Mouse (Mus musculus) layer of hippocampus, postnatal 14 days (tissue): ENCODE data around the gene Hist1h2bn. TPM values are rescaled to one million over a fixed set of nuclear protein-coding genes. Genes with fewer than 3 reads are reported as not detected.
"Not testable (repeated sequence)": the region's sequence is repeated elsewhere in the genome, so short reads cannot be mapped to it uniquely, and the experiment has no call there.

ENCODE experiments used
- DNase-seq, 2 experiments: peaks; one replicate each; pipeline ENCODE4 v3.0.0; 2021 to 2022; ENCODE audit warnings: low spot score in 2 of 2, mixed read lengths in 1 of 2
- microRNA-seq, 2 experiments: library from miRNA; unstranded; fragments of <30 nt; microRNA quantifications; one replicate each; pipeline ENCODE4 v1.2.0; 2021
- total RNA-seq, 2 experiments: library from RNA; stranded (reverse); gene quantifications; 2 replicates each; pipeline ENCODE4 v1.2.3; 2021

Hist1h2bn gene
- total RNA-seq, 2 experiments from 2014 or later = 18.8 to 20.0 TPM

DNA sequence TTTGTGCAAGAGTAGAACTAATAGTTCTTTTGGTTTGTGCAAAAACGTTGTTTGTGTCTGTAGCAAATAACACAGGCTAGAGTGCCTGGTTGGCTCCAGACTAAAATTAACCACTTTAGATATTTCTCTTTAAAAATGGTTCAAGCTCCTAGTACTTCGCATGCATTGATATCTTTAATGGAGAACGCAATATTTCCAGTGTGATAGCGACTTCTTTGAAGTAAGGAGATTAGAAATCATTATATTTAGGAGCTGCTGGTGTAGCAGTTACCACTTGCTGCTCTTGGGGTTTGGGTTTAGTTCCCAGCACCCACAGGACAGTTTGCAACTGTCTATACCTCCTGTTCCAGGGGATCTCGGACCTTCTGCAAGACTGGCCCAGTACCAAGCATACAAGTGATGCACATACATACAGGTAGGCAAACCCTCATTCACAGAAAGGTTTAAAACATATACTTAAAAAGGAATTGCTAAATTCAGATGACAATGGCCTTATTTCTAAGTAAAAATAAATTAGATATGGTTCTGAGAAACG is 27.2 kb downstream of the Hist1h2bn start:
- no peak for DNase-seq

DNA sequence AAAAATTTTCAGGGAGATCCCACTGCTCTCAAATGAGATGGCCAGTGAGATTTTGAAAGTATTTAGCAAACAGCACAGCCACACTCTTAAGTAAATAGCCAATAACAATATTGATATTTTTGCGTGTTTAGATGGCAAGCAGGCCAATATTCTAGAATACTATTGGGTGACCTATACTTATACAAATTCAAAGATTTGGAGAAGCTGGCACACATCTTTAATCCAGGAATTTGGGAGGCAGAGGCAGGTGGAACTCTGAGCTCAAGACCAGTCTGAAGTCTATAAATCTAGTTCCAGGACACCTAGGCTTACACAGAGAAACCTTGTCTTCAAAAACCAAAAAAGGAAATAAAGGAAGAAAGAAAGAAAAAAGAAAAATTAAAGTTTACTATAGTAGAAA is 27.7 kb downstream of the Hist1h2bn start:
- DNase-seq = no peak

DNA sequence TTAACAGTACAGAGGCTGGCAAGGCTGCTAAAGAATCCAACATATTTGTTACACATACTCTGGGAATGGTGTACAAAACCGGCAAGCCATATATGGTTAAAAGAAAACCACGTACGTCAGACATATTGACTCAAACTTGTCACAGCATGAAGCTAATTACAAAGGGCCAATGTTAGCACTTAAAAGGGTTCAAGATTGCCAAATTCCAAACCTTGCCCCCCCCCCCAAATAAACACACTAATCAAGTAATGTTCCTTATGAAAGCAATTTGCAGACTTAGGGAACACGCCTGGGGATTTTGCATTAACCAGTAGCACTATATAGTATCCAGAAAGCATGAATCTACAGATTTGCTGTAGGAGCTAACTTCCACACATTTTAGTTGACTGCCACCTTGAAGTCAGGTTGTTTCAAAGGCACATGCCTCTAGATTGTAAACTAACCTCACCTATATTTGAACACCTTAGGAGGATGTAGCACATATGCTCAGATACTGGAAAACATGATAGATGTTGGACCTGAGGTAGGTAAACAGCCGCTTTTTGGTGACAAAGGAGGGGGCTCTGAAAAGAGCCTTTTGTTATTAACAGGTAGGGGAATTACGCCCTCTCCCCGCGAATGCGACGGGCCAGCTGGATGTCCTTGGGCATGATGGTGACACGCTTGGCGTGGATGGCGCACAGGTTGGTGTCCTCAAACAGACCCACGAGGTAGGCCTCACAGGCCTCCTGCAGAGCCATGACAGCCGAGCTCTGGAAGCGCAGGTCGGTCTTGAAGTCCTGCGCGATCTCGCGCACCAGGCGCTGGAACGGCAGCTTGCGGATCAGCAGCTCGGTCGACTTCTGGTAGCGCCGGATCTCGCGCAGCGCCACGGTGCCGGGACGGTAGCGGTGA is 28.7 kb downstream of the Hist1h2bn start:
- DNase-seq = peak in 1 of 2 experiments; percentile 34

DNA sequence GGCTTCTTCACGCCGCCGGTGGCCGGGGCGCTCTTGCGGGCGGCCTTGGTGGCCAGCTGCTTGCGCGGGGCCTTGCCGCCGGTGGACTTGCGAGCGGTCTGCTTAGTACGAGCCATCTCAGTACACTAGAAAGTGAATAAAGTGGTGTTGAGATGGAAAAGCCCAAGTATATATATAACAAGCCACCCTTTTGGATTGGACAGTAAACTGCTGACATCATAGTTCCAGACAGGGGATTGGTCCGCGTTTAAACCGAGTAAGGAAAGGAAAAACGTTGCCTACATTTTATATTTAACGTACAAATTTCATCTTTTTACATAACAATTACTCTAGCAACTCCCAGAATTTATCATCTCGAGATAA is 29.3 kb downstream of the Hist1h2bn start, which contains the start of gene Hist1h3i:
Gene Hist1h3i, minus strand, starts transcription at position 116 of the 363 bp plus-strand sequence.
- DNase-seq = peak; percentile 62 to 91

DNA sequence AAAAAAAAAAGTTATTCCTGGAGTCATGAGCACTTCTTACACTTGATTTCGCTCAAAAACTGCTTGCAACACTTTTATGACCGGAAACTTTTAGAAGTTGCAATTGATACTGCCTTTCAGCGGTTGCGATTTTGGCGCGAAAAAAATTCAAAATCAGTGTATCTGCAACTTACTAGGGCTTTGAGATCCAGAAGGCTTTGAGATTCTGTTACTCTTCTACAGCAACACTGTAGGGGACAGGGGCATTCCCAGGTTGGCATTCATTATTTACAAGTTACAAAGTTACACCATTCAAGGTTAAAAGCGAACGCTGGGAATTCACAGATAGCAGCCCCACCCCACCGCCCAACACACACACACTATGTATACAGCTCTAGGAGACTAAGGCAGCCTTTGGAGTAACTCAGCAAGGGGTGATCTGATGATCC is 29.8 kb downstream of the Hist1h2bn start:
- DNase-seq = peak in 1 of 2 experiments; percentile 28

DNA sequence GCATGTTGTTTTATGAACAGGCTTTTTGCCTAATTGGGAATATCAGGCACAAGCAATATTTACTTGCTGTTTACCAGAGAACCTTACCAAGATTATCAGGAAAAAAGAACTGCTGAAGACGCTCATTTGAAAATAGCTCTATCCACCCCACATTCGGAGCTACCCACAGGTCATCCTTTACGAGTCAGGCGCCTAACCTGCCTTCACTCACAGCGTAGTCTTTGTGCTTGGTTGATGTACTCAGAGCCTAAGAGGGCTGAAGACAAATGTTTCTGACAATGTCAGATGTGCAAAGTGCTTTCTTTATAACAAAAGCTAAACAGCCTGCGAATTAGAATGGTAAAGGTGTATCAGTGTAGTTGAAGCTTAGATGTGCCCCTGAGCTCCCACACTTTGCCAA is 30.4 kb downstream of the Hist1h2bn start:
- no peak for DNase-seq

DNA sequence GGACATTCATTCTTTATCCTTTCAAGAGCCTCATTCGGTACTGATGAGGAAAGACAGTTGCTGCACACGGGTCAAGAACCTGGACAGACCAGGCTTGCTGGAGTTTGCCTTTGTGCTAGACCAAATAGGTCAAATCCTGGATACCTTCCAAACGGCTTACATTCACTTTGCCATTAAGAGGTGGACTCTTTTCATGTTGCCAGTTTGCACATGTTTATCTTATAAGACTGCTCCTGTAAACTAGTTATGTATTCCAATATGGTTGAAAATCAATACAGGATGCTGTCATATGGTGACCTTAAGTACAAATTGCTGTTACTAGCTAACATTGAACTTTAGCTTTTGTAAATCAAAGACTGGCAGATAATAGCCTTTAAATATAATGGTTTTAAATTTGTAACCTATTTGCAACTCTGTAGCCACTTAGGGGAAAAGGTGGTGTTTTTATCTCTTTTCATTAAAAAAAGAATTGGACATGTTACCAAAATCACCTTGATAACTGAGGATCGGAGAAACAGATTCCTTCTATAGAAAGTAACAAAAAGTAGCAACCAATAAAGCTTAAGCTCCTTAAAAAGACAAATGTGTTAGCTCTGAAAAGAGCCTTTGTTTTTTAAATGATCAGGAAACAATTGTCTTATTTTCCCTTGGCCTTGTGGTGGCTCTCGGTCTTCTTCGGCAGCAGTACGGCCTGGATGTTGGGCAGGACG is 32.4 kb downstream of the Hist1h2bn start:
- no peak for DNase-seq

DNA sequence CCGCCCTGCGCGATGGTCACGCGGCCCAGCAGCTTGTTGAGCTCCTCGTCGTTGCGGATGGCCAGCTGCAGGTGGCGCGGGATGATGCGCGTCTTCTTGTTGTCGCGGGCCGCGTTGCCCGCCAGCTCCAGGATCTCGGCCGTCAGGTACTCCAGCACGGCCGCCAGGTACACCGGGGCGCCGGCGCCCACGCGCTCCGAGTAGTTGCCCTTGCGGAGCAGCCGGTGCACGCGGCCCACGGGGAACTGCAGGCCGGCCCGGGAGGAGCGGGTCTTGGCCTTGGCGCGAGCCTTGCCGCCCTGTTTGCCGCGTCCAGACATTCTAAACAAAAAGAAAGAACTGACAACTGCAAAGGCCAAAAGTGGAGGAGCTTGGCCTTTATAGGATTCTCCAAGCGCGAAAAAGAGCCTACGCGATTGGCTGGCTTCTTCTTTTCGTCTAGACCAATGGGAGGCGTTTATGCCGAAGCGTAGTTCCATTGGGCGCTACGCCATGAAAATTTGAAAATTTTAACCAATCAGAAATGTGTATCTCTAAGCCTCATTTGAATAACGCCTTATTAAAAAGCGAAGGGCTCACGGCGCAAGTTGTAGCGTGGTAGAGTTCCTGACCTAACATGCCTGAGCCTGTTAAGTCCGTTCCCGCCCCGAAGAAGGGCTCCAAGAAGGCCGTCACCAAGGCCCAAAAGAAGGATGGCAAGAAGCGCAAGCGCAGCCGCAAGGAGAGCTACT is 33.1 kb downstream of the Hist1h2bn start, which contains the start of the genes Hist1h2an and Hist1h2bp:
Gene Hist1h2an, minus strand, starts transcription at position 320 of the 731 bp plus-strand sequence.
Gene Hist1h2bp, plus strand, starts transcription at position 563 of the 731 bp plus-strand sequence.
- peak; percentile 86 to 99 for DNase-seq

DNA sequence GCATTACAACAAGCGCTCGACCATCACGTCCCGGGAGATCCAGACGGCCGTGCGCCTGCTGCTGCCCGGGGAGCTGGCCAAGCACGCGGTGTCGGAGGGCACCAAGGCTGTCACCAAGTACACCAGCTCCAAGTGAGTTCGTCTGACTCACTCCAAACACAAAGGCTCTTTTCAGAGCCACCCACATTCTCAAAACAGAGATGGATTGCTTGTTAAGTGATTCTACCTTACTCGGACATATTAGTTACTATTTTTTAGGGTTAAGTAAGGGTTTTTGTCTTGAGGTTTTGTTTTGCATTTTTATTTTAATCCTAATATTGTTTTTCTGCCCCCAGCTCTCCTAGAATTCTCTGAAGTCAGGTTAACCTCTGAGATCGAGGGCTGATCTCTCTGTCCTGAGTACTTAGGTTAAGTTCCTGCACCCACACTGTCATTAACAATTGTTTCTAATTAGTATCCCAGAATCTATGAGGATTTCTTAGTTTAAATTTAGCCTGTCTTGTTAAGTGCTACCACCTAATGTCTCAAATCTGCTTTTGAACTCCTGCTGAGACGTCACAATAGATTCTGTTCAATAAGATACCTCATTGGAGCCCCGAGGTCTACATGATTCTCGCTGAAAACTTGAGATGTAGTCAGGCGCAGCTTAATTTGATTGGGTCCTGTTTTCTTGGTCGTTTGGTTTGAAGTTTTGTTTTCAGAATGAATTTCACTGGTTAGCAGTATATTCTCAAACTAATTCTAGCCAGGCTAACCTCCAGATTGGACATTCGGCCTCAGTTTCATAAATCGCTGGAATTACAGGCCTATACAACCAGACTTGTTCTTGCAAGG is 34.1 kb downstream of the Hist1h2bn start:
- DNase-seq = no peak

DNA sequence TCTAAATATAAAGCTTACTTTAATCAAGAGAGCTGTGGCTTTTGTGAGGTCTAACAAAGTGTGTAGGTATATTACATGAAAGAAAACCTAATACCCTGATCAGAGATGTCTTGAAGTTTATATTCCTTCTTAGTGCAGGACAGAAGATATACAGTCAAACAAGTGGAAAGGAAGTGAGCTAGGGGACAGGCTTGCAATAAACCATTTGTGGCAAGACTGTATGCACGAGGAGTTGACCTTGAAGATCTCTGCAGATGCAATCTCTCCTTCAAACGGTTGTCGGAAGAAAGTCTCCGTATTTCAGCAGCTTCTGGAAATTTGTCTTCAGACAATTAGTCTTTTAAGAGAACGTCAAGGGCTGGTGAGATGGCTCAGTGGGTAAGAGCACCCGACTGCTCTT is 36.0 kb downstream of the Hist1h2bn start:
- no peak for DNase-seq

DNA sequence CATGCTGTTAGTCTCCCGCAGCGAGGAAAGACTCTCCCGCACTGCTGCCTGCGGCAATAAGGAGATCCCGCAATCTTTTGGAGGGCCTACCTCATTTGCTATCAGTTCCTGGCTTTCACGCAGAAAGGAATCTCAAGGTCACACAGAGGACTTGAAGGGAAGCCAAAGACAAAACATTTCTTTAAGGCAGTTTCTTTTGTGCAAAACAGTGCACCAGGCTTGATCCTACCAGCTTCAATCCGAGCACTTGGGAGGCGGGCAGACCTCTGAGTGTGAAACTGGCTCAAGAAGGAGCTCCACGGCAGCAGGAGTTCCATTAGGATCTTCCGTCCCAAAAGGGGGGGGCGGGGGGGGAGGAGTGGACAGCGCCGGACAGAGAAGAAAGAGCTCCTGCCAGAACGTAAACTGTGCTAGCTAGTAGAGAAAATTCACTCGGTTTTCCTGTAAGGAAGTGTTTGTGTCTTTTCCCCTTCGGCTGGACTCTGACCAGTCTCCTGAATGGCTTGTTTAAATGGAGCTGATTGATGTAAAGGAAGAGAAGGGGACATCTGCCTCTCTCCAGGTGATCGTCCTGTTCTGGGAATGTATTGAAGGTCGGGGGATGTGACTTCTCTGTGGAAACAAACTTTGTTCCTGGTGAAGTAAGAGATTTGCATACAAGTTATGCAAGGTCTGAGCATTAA is 36.8 kb downstream of the Hist1h2bn start:
- no peak for DNase-seq

DNA sequence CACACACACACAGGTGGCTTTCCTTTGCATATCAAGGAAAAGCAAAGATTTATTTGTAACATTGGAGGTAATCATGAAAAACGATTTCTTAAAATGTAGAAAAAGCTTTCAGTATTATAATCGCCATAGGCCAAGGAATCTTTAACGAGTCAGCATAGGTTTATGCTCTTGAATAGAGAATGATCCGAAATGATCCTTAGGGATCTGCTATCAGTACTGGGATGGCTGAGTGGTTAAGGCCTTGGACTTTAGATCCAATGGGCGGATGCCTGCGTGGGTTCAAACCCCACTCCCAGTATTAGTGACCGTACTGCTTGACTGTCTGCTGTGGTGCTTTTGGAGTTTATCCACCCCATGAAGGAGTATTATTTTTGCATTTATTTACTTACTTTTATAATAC is 41.7 kb downstream of the Hist1h2bn start:
- no peak for DNase-seq

DNA sequence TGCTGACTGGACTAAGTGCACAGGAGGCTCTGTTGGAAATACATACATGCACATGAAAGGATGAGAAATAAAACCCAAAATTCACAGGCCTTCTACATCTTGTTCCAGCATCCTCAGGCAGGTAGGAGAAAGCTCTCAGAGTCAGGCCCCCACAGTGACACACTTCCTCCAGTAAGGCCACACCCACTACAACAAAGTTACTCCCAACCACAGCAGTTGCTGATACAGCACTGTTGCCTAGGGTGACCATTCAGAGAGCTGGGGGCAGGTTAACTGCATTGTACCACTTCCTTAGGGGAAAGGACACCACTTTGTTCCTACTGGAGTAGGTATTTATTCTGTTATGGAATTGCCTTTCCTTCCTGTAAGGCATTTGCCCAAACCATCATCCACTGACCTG is 43.2 kb downstream of the Hist1h2bn start:
- not testable (repeated sequence) for DNase-seq

DNA sequence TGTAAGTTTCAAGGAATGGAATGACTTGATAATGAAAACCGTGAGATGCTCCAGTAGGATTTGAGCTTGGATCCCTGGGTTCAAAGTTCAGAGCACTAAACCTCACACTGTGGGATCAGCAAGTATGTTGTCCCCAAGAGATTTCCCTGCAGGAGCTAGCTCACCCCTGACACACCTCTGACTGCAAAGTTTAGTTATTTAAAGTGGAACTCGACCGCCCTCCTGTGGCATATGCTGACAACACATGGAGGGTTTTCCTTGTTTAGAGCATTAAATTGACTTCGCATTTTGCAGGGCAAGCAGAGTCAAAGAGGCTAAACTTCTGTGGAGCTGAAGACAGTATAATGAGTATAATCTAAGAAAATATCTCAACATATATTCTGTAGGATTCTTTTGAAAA is 49.1 kb downstream of the Hist1h2bn start:
- not testable (repeated sequence) for DNase-seq

Small RNA genes within 50 kb of the gene (microRNA-seq; reads per million reads assigned to microRNA genes)
- gene Gm44346 = 0 reads per million in 2 experiments
- 0 reads per million in 2 experiments for gene Gm44357
- gene Gm44367 = 0 reads per million in 2 experiments
- 0 reads per million in 2 experiments for gene Gm44454

Other genes starting within 250 kb of the Hist1h2bn start
- 10 to 100 TPM; 16.2 to 16.9 TPM for gene Zkscan8, start 223.0 kb upstream of the Hist1h2bn start, total RNA-seq
- not detected for gene Olfr1366, start 211.3 kb upstream of the Hist1h2bn start, total RNA-seq
- gene Olfr1535, start 194.2 kb upstream of the Hist1h2bn start, total RNA-seq = not detected
- gene Olfr1364, start 172.4 kb upstream of the Hist1h2bn start, total RNA-seq = not detected
- not detected for gene Olfr1362, start 140.1 kb upstream of the Hist1h2bn start, total RNA-seq
- gene Olfr11, start 111.6 kb upstream of the Hist1h2bn start, total RNA-seq = not detected
- gene Olfr1361, start 90.7 kb upstream of the Hist1h2bn start, total RNA-seq = not detected
- not detected for gene Olfr1360, start 76.7 kb upstream of the Hist1h2bn start, total RNA-seq
- gene Olfr1359, start 56.0 kb upstream of the Hist1h2bn start, total RNA-seq = not detected
- gene Hist1h2bl, start 38.0 kb upstream of the Hist1h2bn start, total RNA-seq = 10 to 100 TPM; 31.7 to 51.2 TPM
- gene Hist1h2ai, start 37.7 kb upstream of the Hist1h2bn start, total RNA-seq = 10 to 100 TPM; 17.4 to 55.0 TPM
- gene Hist1h3h, start 36.5 kb upstream of the Hist1h2bn start, total RNA-seq = 10 to 100 TPM; 68.2 to 84.2 TPM
- gene Hist1h2bm, start 32.1 kb upstream of the Hist1h2bn start, total RNA-seq = 10 to 100 TPM in 1 of 2 experiments, 1 to 10 TPM in 1; 8.6 to 12.7 TPM
- 10 to 100 TPM; 14.3 to 15.3 TPM for gene Hist1h4j, start 19.1 kb upstream of the Hist1h2bn start, total RNA-seq
- gene Hist1h4k, start 3.6 kb upstream of the Hist1h2bn start, total RNA-seq = 100 to 1,000 TPM; 229 to 266 TPM
- gene Hist1h2ak, start 296 bp upstream of the Hist1h2bn start, total RNA-seq = 10 to 100 TPM; 17.1 to 19.9 TPM
- 10 to 100 TPM; 10.5 to 20.6 TPM for gene Hist1h1b, start 26.5 kb downstream of the Hist1h2bn start, total RNA-seq
- 10 to 100 TPM; 59.5 to 93.2 TPM for gene Hist1h3i, start 29.2 kb downstream of the Hist1h2bn start, total RNA-seq
- 1 to 10 TPM; 1.7 to 1.8 TPM for gene Hist1h2an, start 33.1 kb downstream of the Hist1h2bn start, total RNA-seq
- gene Hist1h2bp, start 33.3 kb downstream of the Hist1h2bn start, total RNA-seq = 10 to 100 TPM; 12.3 to 16.4 TPM
- 10 to 100 TPM; 47.8 to 64.2 TPM for gene Hist1h2bq, start 56.1 kb downstream of the Hist1h2bn start, total RNA-seq
- gene Hist1h2ao, start 56.3 kb downstream of the Hist1h2bn start, total RNA-seq = 10 to 100 TPM; 28.2 to 31.2 TPM
- 100 to 1,000 TPM; 159 to 222 TPM for gene Hist1h4m, start 57.6 kb downstream of the Hist1h2bn start, total RNA-seq
- 10 to 100 TPM; 30.8 to 35.7 TPM for gene Hist1h4n, start 78.1 kb downstream of the Hist1h2bn start, total RNA-seq
- gene Hist1h2ap, start 79.4 kb downstream of the Hist1h2bn start, total RNA-seq = 10 to 100 TPM; 20.7 to 37.1 TPM
- gene Hist1h2br, start 79.6 kb downstream of the Hist1h2bn start, total RNA-seq = 10 to 100 TPM; 48.0 to 64.3 TPM
- gene Zfp184, start 191.0 kb downstream of the Hist1h2bn start, total RNA-seq = 1 to 10 TPM; 3.4 to 3.8 TPM
- under 1 TPM in 1 of 2 experiments, not detected in 1; 0.19 TPM for gene Pom121l2, start 227.1 kb downstream of the Hist1h2bn start, total RNA-seq